Mouse (Mus musculus) liver, postnatal 0 days (tissue): ENCODE data around the gene Degs1. TPM values are rescaled to one million over a fixed set of nuclear protein-coding genes. Genes with fewer than 3 reads are reported as not detected.

Source experiments
- ATAC-seq: fragments of 200-750 bp; cut with Nextera tagmentation; 2 replicates; pipeline ENCODE4 v1.8.0; 2017; ENCODE audit warnings: mild to moderate bottlenecking, moderate library complexity
- DNase-seq: peaks from one replicate; pipeline ENCODE4 v3.0.0-alpha.2; 2016
- H3K27ac ChIP-seq: fragments of 300-500 bp; sonication (generic); 2 replicates; pipeline ENCODE4 v1.5.1; 2014; ENCODE audit warnings: antibody characterized with exemption, moderate library complexity, mild to moderate bottlenecking, low read depth
- H3K27me3 ChIP-seq: fragments of 300-500 bp; sonication (generic); 2 replicates; pipeline ENCODE4 v1.6.1; 2014; ENCODE audit warnings: low read length, control low read depth, mixed read lengths; ENCODE audit not compliant: insufficient read depth
- H3K36me3 ChIP-seq: fragments of 300-500 bp; sonication (generic); replicated peaks from 2 replicates; pipeline ENCODE4 v1.6.1; 2014; ENCODE audit warnings: mild to moderate bottlenecking, control low read depth, low read length, moderate library complexity, mixed read lengths; ENCODE audit not compliant: insufficient read depth
- H3K4me1 ChIP-seq: fragments of 300-500 bp; sonication (generic); 2 replicates; pipeline ENCODE4 v1.6.1; 2014; ENCODE audit warnings: antibody characterized with exemption, mild to moderate bottlenecking, control low read depth; ENCODE audit not compliant: insufficient read depth
- H3K4me2 ChIP-seq: fragments of 300-500 bp; sonication (generic); 2 replicates; pipeline ENCODE4 v1.6.1; 2014; ENCODE audit warnings: low read depth, mild to moderate bottlenecking, low read length, moderate library complexity, mixed read lengths
- H3K4me3 ChIP-seq: fragments of 300-500 bp; sonication (generic); 2 replicates; pipeline ENCODE4 v1.5.1; 2014; ENCODE audit warnings: low read depth, low read length
- H3K9ac ChIP-seq: fragments of 300-500 bp; sonication (generic); replicated peaks from 2 replicates; pipeline ENCODE4 v1.6.1; 2014; ENCODE audit warnings: mild to moderate bottlenecking, moderate library complexity
- H3K9me3 ChIP-seq: fragments of 300-500 bp; sonication (generic); 2 replicates; pipeline ENCODE4 v1.6.1; 2016; ENCODE audit warnings: mild to moderate bottlenecking, control low read depth, low read length, mixed read lengths
- CTCF ChIP-seq: sonication (generic); IDR thresholded peaks from 2 replicates; pipeline ENCODE4 v1.5.1; 2016; ENCODE audit warnings: antibody characterized with exemption, low read depth
- EP300 ChIP-seq: IDR thresholded peaks from 2 replicates; pipeline ENCODE4 v1.6.1; 2016; ENCODE audit warnings: antibody characterized with exemption, low read depth, mild to moderate bottlenecking
- WGBS: fragments of 180-500 bp; shearing (Covaris S2); extraction: QIAGEN DNeasy Blood & Tissue Kit; methylation state at CpG from one replicate; pipeline ENCODE4 v1.1.7; 2014; ENCODE audit not compliant: insufficient replicate concordance; 5-methylcytosine and 5-hydroxymethylcytosine counted together
- polyA plus RNA-seq: library from polyadenylated mRNA; unstranded; fragments of >200 nt; fragmentation: Nextera tagmentation; extraction: Ambion mirVana; gene quantifications from 2 replicates; pipeline ENCODE4 v1.2.1, GENCODE M21; 2015

Degs1 gene
- polyA plus RNA-seq, 1 experiment from 2014 or later: 96.4 TPM

DNA sequence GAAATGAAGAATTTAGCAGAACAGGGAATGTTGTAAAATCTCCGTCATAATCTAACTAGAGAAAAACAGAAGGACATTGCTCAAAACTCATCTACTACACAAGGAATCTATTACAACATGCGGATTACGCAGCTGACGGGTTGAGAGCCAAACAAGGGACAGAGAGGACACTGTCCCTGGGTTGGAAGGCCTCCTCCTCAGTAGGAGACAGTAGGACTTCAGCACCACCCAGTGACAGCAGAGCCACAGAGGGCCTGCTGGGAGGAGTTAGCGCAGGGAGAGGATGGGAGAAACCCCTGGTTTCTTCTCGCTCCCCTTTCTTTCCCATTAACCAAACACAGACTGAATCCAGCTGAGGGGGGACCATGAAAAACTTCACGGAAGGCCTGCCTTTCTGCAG lies 5.2 kb upstream of the Degs1 start:
- H3K4me2 ChIP-seq: peak overlapping the region; percentile 44
- H3K4me3 ChIP-seq: peak overlapping the region; percentile 20
- TF ChIP-seq CTCF (peak; percentile 68), EP300 (no peak)
- no peaks in the 10 kb centered on the region for H3K36me3 ChIP-seq
- peaks cover 15% of the 10 kb centered on the region for H3K4me1 ChIP-seq
- peak overlapping the region; percentile 53 for H3K27ac ChIP-seq
- WGBS: 54% methylated on average over 7 of the region's 7 CpGs
- no peaks in the 10 kb centered on the region for H3K9me3 ChIP-seq
- DNase-seq (peak; percentile 60), ATAC-seq (peak; percentile 76)
- H3K27me3 ChIP-seq: no peaks in the 10 kb centered on the region
- no peak overlapping the region for H3K9ac ChIP-seq

DNA sequence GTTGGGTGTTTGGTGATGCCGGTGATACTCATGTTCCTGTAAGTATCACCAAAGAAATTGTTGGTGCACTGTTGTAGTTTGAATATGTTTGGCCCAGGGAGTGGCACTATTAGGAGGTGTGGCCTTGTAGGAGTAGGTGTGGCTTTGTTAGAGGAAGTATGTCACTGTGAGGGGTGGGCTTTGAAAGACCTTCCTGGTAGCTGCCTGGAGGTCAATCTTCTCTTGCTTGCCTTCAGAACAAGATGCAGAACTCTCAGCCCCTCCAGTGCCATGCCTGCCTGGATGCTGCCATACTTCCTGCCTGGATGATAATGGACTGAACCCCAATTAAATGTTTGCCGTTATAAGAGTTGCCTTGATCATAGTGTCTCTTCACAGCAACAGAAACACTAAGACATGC lies 2.2 kb upstream of the Degs1 start:
- ATAC-seq (no peak), DNase-seq (peak; percentile 10)
- Histone ChIP-seq H3K4me3 (no peak overlapping the region), H3K36me3 (no peaks in the 10 kb centered on the region), H3K9me3 (no peaks in the 10 kb centered on the region), H3K27ac (no peak overlapping the region), H3K4me2 (no peak overlapping the region), H3K9ac (no peak overlapping the region), H3K27me3 (no peaks in the 10 kb centered on the region), H3K4me1 (peaks cover 27% of the 10 kb centered on the region)
- WGBS: 74% methylated on average over 2 of the region's 2 CpGs
- no peak for TF ChIP-seq EP300
- TF ChIP-seq CTCF: no peak

DNA sequence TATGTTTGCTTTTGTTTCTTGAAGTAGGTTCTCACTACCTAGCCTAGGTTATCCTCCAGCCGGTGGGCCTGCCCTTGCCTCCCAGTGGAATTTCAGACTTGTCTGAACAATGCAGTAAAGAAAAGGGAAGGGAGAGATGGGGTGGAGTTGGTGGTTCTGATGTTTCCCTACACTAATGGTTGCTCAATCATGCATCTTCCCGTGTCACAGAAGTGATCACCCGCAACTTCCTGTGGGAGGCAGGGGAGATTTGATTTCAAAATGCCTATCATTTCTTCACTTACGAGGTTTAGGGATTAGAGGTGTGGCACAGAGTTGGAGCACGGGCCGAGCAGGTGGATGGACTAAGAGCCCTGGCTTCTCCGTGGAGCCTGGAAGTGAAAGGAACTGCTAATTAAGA lies 627 bp upstream of the Degs1 start:
- TF ChIP-seq CTCF: no peak
- no peak for TF ChIP-seq EP300
- H3K9me3 ChIP-seq: no peaks in the 10 kb centered on the region
- H3K4me1 ChIP-seq: peaks cover 27% of the 10 kb centered on the region
- H3K27me3 ChIP-seq: no peaks in the 10 kb centered on the region
- ATAC-seq: no peak
- WGBS: 24% methylated on average over 7 of the region's 7 CpGs
- no peak for DNase-seq
- peaks cover 13% of the 10 kb centered on the region for H3K36me3 ChIP-seq
- peak overlapping the region; percentile 97 for H3K4me2 ChIP-seq
- H3K9ac ChIP-seq: peak overlapping the region; percentile 96
- H3K27ac ChIP-seq: peak overlapping the region; percentile 97
- H3K4me3 ChIP-seq: peak overlapping the region; percentile 76

DNA sequence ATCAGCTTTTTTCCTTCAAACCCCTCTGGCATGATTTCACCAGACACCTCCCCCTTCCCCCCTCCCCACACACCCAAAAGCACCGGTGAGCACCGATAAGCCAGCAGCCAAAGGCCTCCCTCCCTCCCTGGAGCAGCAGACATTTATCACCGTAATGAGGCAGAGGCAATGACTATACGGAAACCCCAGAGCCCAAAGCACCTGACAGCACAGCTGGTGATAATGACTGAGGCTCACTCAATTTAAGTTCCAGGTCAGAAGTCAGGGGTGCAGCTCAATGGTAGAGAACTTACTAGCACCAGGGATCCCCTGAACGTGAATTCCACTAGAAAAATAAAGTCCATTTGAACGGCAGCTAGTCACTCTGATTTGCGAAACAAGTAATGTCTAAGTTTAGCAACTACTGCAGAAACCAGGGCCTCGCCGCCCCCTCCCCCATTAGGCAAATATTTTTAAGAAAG lies 1.3 kb downstream of the Degs1 start:
- Histone ChIP-seq H3K9ac (peak overlapping the region; percentile 96), H3K9me3 (no peaks in the 10 kb centered on the region), H3K27me3 (no peaks in the 10 kb centered on the region), H3K27ac (peak overlapping the region; percentile 97), H3K4me2 (peak overlapping the region; percentile 97), H3K4me3 (peak overlapping the region; percentile 76), H3K36me3 (peaks cover 31% of the 10 kb centered on the region), H3K4me1 (peaks cover 27% of the 10 kb centered on the region)
- TF ChIP-seq EP300 (no peak), CTCF (no peak)
- ATAC-seq (peak; percentile 29), DNase-seq (peak; percentile 42)
- 5% methylated on average over 9 of the region's 9 CpGs for WGBS

DNA sequence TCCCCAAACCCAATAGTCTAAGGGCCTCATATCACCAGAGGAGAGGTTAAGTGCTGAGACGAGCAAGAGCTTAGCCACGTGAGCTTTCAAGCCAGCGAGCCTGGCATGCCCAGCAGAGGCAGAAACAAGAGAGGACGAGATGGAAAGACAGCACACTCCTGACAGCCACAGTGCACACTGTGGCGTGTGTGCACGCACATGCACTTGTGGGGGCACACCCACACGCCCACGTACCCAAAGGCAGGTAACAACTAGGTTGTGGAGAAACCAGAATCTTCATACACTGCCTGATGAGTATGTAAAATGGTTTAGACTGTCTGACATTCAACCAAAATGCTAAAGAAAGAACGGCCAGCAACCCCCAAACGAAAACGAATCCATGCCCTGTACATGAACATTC lies 2.0 kb downstream of the Degs1 start:
- Histone ChIP-seq H3K36me3 (peaks cover 35% of the 10 kb centered on the region), H3K4me2 (peak overlapping the region; percentile 97), H3K4me3 (peak overlapping the region; percentile 76; the same call in 1 of the 2 replicates), H3K27me3 (no peaks in the 10 kb centered on the region), H3K9ac (no peak overlapping the region; the same call in 1 of the 2 replicates), H3K27ac (no peak overlapping the region), H3K9me3 (no peaks in the 10 kb centered on the region), H3K4me1 (peaks cover 27% of the 10 kb centered on the region)
- 69% methylated on average over 11 of the region's 11 CpGs for WGBS
- ATAC-seq (no peak), DNase-seq (no peak)
- no peak for TF ChIP-seq EP300
- no peak for TF ChIP-seq CTCF

DNA sequence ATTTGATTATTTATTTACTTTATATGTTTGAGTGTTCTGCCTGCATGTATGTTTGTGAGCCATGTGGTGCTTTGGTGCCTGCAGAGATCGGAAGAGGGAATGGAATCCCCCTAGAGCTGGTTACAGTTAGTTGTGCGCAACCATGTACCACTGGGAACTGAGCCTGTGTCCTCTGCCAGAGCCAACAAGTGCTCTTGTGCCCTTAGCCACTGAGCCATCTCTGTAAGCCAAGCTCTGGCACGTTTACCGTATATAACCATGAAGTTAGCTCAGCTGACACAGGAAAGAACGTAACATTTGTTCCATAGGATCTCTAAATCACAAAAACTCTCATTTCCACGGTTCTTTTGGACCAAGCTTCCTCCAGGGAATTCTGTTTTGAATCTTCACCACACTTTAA lies 2.6 kb downstream of the Degs1 start:
- no peak overlapping the region for H3K27ac ChIP-seq
- H3K4me1 ChIP-seq: peaks cover 27% of the 10 kb centered on the region
- peaks cover 40% of the 10 kb centered on the region for H3K36me3 ChIP-seq
- ATAC-seq: no peak
- H3K27me3 ChIP-seq: no peaks in the 10 kb centered on the region
- peak overlapping the region; percentile 97 for H3K4me2 ChIP-seq
- H3K4me3 ChIP-seq: 0 out of 2 replicates have a peak overlapping the region, but pooled peaks have one; percentile 76
- H3K9ac ChIP-seq: no peak overlapping the region
- H3K9me3 ChIP-seq: no peaks in the 10 kb centered on the region
- 87% methylated on average over 6 of the region's 6 CpGs for WGBS
- no peak for TF ChIP-seq EP300
- no peak for TF ChIP-seq CTCF
- no peak for DNase-seq

DNA sequence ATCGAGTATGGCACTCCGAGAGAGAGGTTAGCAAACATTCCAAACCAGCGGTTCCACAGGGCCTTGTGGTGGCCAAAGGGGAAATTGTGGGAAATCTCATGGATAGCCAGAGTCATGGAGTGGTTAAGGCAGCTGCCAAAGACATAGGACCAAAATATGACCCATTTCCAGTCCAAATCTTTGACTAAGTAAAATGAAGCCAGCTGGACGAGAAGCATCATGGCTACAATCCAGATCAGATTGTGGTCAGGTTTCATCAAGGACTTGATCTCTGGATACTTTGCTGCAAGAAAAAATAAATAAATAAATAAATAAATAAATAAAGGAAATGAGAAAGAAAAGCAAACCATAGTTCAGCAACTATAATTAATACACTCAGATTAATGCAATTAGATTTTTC lies 3.2 kb downstream of the Degs1 start:
- H3K27me3 ChIP-seq: no peaks in the 10 kb centered on the region
- H3K9ac ChIP-seq: no peak overlapping the region
- H3K4me3 ChIP-seq: no peak overlapping the region
- TF ChIP-seq CTCF (no peak), EP300 (no peak)
- peaks cover 45% of the 10 kb centered on the region for H3K36me3 ChIP-seq
- H3K4me1 ChIP-seq: peaks cover 27% of the 10 kb centered on the region
- no peak overlapping the region for H3K4me2 ChIP-seq
- H3K9me3 ChIP-seq: no peaks in the 10 kb centered on the region
- no peak overlapping the region for H3K27ac ChIP-seq
- WGBS: 75% methylated on average over 4 of the region's 4 CpGs
- DNase-seq (no peak), ATAC-seq (no peak)
